Mouse (Mus musculus) myocyte (in vitro differentiated cells): ENCODE measurements around the gene Oxtr.

Source experiments
- MAX ChIP-seq: IDR thresholded peaks from one replicate; pipeline ENCODE4 v1.6.1; 2011; ENCODE audit warnings: low read depth, mild to moderate bottlenecking, control low read depth
- POLR2A ChIP-seq: IDR thresholded peaks from one replicate; pipeline ENCODE4 v1.6.1; 2011; ENCODE audit warnings: low read depth, mild to moderate bottlenecking, control low read depth, moderate library complexity; ENCODE audit not compliant: insufficient read length
- SRF ChIP-seq: IDR thresholded peaks from one replicate; pipeline ENCODE4 v1.6.1; 2011; ENCODE audit warnings: low read depth; ENCODE audit not compliant: control insufficient read depth, insufficient read length
- TCF12 ChIP-seq: IDR thresholded peaks from one replicate; pipeline ENCODE4 v1.6.1; 2011; ENCODE audit warnings: mild to moderate bottlenecking, control low read depth; ENCODE audit not compliant: poor library complexity, insufficient read depth, severe bottlenecking
- TCF3 ChIP-seq: IDR thresholded peaks from one replicate; pipeline ENCODE4 v1.6.1; 2011; ENCODE audit warnings: low read depth, control low read depth; ENCODE audit not compliant: insufficient read length
- USF1 ChIP-seq: IDR thresholded peaks from one replicate; pipeline ENCODE4 v1.6.1; 2011; ENCODE audit warnings: low read depth, mild to moderate bottlenecking, control low read depth, moderate library complexity

- TF ChIP-seq TCF12 (no peak), TCF3 (no peak), MAX (no peak), SRF (no peak), USF1 (no peak), POLR2A (no peak)
Measured at GRCm38 (mm10) chr6:112426018-112426732, 63.6 kb downstream of the Oxtr start.
